Mouse (Mus musculus) heart, postnatal 14 days (tissue): ENCODE measurements around the gene Gpr183. TPM values are rescaled to one million over a fixed set of nuclear protein-coding genes. Genes with fewer than 3 reads are reported as not detected.

Source experiments
- DNase-seq, 2 experiments: peaks; one replicate each; pipeline ENCODE4 v3.0.0; 2021 to 2022
- intact Hi-C: fragments of 180-260 bp; cut with DNase I; formaldehyde crosslinking; loops from one replicate; pipeline ENCODE4 v1.15.1; 2025
- total RNA-seq, 2 experiments: library from RNA; stranded (reverse); gene quantifications; 2 replicates each; pipeline ENCODE4 v1.2.3; 2021

The Gpr183 gene
- total RNA-seq, 2 experiments from 2014 or later, result 0.54 to 0.67 TPM

DNA sequence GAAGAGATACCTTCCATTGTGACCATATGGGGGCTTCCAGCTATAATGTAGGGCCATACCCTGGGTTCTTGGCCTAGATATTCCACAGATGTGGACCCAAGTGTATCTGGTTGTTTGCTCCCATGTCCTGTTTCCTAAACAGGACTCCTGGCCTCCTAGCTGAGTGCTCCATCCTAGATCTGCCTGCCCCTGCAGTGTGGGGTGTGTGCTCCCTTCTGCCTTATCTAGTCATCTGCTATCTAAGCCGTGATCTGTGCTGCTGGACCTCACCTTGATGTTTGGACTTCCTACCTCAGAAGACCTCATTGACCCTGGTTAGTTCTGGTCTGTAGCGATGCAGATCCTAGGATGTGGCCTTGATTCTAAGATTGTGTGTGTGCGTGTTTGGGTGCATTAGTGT, 24.9 kb upstream of the Gpr183 start:
- intact Hi-C loops, result loop anchor here (5.0 kb wide), 1 partner anchor 67 kb away; no protein-coding TSS in a partner anchor
- DNase-seq, result no peak

DNA sequence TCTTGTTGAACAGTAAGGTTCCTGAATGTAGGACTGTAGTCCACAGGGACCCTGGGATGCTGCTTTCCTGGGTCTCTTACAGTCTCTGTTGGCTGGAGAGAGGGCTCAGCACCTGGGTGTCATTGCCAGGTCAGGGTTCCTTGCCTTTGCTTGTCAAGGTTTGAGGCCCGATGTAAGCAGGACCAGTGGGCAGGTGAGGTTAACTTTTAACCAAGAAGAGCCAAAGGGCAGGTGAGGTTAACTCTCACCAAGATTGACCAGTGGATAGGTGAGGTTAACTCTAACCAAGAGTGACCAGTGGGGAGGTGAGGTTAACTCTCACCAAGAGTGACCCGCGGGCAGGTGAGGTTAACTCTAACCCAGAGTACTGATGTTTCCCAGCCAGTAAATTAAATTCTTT, 24.3 kb upstream of the Gpr183 start:
- DNase-seq, result no peak
- intact Hi-C loops, result no loop called here

DNA sequence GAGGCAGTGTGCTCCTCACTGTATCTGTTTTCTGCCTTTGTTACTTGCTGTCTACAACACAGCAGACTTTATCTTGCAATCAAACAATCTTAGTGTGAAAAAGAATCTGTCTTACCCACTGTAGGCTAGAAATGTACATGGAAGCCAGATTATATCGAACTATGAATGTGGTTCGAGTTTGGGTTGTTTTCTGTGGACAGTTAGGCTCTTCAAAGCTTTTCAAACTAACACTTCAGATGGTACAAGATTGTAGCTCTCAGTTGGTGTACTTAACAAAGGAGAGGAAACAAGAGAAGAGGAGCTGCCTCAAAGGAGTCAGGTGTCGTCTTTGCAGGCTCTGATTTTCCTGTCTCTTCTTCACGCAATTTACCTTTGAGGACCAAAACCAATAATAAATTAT, 22.7 kb upstream of the Gpr183 start:
- DNase-seq, result no peak
- intact Hi-C loops, result no loop called here

DNA sequence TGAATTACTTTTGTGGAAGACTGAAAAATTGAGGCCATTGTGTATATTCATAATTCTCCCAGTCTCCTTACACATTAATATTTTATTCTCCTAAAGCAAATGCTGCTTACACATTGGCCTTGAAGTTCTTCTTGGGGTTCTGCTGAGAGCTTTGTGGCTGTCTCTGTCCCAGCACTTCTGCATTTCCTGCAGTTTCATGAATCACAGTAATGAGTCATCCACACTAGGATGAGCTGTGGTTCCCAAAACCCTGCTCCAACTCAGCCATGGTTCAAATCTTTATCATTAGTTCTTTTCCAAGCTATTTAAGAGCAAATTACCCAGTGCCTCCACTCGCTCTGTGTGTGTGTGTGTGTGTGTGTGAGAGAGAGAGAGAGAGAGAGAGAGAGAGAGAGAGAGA, 22.3 kb upstream of the Gpr183 start:
- intact Hi-C loops, result no loop called here

DNA sequence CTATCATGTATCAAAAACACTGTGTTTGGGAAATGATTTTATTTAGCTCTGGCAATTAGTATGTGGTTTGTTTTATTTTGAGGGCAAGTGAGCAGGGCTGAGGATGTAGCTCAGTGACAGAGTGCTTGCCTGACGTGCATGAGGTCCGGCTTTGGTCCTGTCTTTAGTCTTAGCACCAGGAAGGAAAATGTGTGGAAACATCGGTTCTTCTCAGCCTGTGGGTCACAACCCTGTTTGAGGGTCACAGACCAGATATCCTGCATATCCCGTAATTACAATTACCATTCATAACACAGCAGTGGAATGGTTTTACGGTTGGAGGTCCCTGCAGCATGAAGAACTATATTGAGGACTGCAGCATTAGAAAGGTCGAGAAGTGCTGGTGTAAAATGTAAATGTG, 21.0 kb upstream of the Gpr183 start:
- intact Hi-C loops, result no loop called here
- DNase-seq, result no peak

More for the DNA sequence above, 22.3 kb upstream of the Gpr183 start:
- no peak for DNase-seq

DNA sequence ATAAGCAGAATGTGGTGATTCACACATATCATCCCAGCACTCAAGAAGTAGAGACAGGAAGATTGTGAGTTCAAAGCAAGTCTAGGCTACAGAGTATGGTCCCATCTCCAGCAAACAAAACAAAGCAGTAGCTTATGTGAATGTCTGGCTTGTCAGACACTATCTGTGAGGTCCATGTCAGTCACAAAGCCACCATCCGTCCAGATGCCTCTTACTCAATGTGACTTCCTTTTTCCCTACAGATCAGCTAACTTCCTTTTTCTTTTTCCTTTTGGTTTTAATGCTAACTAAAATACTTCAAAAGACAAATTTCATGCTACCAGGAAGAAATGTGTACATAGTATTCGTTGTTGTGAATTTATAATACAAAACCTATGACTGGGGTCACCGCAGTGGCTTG, 20.5 kb upstream of the Gpr183 start:
- intact Hi-C loops, result no loop called here
- no peak for DNase-seq

DNA sequence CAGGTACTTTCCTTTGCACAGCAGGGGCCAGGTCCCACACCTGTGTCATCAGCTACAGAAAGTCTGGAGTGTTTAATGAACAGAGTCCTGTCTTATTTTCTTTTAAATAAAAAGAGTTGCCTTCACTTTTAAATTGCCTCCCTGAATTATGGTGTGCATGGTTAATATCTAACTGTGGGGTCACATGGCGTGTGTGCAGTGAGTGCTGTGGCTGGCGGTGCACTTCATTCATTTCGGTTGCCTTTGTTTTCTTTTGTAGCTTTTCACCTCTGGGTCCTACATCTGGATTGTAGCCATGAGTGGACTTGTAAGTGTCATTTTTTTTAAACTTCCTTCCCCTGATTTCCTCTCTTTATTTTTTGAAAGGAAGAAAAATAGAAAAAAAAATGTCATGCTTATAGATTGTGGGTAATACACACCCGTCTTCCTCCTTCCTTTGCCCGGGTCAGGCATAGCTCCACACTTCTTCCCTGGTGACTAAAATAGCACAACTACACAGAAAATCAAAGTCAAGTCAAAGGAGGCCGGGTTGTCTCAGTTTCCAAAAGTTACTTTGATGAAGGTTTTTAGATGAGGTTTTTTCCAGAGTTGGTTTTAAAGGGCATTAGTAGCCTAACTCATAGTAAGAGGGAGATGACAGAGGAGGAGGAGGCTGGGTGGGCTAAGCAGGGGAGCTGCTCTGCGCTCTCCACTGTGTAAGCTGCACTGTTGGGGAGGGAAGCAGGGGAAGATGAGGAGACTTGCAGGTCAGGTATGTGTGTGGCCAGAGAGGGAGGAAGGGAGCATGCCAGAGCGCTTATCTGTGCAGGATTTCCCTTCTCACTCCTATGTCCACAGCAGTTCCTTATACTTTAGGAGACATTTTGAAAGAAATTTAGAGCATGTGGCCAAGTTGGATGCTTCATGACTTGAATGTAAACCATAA, 18.3 kb upstream of the Gpr183 start:
- intact Hi-C loops, result no loop called here

DNA sequence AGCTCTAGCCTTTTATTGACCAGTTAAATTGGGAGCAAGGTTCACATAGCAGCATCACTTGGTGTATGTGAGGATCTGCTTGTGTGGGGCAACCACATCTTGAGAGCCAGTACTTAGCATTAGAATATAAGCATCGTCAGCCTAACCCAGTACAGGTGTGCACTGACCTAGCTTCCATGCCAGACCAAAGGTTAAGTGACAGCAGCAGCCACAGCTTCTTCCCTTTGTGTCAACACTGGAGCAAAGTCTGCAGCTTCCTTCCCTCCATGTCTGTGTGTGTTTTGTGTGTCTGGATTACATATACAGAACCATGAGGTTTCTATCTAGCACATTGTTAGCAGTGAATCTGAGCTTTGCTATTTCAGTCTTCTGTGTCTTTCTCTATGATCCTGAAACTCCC, 16.5 kb upstream of the Gpr183 start:
- DNase-seq, result no peak
- intact Hi-C loops, result no loop called here

More for the DNA sequence above, 18.3 kb upstream of the Gpr183 start:
- DNase-seq, result no peak

DNA sequence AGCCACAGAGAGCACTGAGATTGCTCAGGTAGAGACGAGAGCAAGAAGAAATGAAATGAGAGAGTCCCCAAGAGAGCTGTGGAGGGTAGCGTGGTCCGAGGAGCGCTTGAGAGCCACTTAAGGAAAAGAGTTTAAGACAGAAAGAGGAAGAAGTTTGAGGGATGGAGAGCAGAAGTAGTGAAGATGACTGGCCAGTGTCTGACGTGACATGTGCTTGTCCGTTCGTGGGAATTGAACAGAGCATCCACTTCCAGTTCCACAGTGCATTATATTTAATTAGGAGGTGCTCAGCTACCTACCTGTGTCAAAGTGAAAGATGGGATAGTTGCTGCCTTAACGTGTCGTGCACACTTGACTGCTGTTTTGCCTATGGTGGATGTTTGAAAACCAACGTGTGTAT, 8.1 kb upstream of the Gpr183 start:
- DNase-seq, result no peak
- intact Hi-C loops, result no loop called here

DNA sequence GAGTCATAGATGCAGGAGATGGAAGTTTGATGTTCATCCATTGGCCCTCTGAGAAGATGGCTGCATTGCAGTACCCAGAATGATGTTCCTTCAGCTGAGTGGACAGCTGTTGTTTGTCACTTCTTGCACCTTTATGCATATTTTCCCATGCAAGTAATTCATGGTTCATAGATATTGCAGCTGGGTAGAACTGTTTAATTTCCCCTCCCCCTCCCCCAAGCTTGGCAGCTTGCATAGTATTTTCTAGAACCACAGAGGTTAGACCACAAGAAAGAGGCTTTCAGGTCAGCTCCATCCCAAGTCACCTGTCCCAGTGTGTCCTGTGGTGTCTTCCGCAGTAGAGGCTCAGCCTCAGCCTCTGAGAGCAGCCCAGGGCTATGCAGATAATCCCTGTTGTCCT, 5.4 kb upstream of the Gpr183 start:
- no peak for DNase-seq
- intact Hi-C loops, result no loop called here

DNA sequence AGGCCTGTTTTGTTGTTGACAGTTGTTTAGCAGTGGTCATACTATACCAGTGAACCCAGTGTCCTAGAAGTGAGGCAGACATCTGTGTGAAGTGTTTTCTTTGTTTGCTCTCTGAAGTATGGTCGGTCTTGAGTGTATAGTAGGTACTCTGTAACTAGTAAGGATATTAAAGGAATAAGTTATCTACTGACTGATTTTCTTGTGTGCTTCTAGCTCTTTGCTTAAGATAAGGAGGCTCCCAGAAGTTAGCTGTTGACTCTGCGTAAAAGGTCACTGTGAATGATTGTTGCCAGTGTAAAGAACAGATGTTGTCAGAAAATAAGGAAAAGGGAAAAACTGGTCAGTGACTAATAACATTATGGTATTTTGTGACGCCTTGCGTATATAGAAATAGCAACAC, 2.1 kb upstream of the Gpr183 start:
- intact Hi-C loops, result loop anchor here (5.0 kb wide), 1 partner anchor 35 kb away; no protein-coding TSS in a partner anchor
- no peak for DNase-seq

DNA sequence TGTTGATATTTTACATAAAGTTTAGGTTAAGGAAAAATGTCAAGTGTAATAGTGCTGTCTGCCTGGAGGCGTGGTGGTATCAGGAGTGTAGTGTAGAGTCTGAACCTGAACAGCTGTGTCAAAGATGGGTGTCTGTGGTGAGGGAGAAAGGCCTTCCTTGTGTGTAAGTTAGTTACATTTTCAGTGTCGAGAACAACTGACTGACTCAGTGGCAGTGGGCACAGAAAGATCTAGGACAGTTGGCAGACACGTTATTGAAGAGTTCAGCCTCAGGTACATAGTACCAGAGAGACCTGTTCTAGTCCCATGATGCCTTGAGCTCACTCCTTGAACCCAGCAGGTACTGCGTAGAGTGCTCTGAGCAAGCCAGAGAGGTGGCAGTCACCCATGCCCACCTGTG, 466 bp upstream of the Gpr183 start:
- intact Hi-C loops, result loop anchor here (5.0 kb wide), 1 partner anchor 33 kb away; no protein-coding TSS in a partner anchor

DNA sequence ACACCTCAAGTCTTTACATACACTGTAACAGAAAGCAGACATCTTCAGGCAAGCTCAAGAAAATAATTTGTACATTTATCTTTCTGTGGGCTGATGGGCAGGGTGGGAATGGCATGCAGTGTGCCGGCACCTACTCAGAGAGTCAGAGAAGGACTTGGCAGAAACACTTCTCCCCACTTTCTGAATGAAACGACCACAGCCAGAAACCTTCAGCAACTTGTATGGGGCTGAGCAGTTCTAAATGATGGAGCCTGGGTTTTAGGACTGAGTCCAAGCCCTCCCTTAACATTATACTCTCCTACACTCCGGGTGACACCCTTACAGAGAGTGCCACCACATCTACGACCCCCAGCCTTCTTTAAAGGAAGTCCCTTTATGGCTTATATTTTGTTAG, 1.1 kb downstream of the Gpr183 start:
- DNase-seq, result no peak
- intact Hi-C loops, result no loop called here

More for the DNA sequence above, 466 bp upstream of the Gpr183 start:
- DNase-seq, result no peak

DNA sequence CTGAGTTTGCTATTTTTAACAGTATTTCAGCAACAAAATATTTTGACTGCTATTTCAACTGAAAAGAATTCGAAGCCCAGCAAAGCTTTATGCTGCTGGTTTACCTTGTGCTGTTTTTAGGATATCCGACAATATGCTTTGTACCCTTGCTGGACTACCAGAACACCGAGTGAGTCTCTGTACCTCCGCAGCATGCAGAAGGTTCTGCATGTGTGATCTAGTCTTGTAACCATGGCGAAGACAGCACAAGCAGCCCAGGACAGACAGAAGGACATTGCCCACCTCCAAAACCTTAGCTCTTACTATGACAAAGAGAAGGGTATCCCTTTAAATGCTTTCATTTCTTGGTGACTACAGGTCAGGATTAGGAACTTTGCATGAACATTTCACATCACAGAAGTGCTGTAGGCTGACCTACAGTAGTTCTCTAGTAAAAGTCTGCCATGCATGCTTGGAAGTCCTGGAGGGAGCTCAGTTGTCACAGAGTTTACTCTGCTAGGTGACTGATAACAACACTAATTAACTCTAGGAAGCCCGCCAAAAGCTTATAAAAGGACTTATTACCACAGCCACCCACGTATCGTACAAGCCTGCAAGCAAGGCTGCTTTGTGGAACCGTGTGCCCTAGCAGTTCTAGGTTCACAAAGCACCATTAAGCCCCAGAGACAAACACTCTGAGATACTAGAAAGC, 1.6 kb downstream of the Gpr183 start:
- intact Hi-C loops, result no loop called here
- no peak for DNase-seq

DNA sequence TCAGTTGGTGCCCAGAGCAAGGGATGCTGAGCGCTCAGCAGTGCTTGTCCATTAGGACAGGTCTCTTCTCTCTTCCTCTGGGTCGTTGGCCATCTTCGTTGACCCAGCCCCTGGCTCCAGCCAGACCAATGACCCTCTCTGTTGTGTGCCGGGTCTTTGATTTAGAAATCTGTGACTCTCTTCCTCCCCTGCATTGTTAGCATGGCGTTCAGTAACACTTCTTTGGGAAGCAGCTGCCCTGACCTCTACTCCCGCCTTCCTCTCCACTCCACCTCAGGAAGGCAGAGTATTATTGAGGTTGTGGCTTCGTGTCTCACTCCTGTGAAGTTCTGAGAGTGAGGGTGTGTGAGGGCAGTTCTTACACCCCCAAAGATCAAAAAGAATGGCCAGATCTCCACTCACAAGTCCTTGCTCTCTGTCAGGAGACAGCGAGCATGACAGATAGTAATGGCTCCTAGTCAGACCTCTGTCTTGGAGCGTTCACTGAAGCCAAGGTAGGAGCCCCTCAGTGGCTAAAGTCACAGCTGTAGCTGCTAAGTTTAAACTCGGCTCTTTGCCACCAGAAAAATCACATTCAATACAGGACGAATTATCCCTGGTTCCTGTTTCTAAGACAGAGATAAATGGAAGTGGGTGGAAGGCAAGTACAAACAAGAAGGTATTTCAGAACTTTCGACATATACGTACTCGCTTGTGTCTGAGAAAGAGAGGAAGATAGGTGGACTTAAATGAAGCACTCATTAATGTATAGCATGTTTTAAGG, 2.7 kb downstream of the Gpr183 start:
- no peak for DNase-seq
- intact Hi-C loops, result no loop called here

DNA sequence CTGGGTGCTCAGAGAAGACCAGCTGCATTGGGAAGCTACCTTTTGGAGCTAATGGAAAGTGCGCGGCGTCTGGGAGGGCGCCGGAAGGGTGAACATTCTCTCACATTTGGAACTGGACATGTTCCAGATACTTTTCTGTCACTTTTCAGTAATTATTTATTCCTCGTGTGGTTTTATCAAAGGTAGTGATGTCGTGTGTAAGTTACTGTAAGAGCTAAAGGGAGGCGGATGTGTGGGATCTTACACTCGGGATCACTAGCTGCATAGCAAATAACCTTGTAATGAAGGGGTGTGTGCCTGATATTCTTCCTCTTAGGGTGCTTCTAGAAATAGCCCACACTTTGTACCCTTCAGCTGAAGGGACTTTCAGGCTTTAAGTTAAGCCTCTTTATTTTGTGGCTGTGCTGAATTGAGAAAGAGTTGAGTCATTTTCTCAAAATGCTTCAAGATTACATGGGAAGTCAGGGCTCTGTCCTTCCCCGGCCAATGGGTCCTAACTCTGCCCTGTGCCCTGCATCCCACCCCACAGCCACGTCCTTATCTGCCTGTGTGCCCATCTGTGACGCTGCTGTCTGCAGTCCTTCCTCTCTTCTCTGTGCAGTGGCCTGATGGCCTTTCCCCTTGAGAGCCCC, 3.4 kb downstream of the Gpr183 start:
- intact Hi-C loops, result no loop called here
- no peak for DNase-seq

DNA sequence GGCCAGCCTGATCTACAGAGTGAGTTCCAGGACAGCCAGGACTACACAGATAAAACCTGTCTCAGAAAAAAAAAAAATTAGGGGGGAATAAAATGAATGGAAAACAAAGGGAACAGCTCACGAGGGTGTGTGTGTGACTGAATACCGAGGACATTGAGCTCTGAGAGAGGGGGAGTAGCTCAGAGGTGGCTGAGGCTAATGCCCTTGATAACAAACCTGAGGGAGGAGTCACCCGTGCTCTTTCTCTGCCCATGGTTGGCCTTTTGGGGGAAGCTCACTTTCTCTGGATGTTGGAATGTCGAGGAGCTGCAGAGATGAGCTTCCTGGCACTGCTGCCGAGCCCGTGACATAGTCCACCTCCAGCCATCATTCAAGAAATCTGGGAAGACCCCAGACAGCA, 4.0 kb downstream of the Gpr183 start:
- intact Hi-C loops, result no loop called here
- DNase-seq, result no peak

DNA sequence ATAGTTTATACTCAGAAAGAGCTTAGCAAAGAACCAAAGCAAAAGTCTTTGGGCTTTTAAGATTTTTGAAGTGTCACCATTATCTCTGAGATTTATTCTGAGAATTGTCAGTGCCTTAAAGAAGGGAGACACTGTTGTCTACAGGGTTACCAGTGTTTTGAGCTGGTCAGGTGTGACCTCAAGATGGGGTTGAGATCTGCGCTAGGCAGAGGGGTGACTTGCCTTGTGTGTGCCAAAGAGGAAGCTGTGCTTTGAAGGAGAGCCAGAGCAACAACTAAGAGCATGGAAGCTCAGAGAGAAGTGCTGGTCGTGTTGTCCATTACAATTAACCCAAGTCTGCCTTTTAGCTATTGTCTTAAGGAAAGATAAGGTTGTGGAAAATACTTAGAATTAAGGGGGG, 4.5 kb downstream of the Gpr183 start:
- no peak for DNase-seq
- intact Hi-C loops, result no loop called here

DNA sequence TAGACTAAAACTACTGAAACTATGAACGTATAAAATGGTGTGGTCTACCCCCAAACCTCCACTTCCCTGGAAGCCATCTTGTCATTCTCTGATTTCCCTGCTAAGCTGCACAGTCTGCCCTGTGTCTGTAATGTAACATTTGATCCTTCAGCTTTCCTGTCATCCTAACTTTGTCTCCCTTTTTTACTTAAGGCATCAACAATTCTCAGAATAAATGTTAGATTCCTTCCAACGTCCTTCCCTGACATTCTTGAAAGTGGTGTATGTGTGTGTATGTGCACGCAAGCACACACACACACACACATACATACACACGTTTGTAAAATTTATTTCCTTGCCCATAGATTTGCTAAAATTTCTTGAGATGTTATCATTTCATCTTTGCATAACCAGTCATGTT, 5.0 kb downstream of the Gpr183 start:
- DNase-seq, result no peak
- intact Hi-C loops, result no loop called here

DNA sequence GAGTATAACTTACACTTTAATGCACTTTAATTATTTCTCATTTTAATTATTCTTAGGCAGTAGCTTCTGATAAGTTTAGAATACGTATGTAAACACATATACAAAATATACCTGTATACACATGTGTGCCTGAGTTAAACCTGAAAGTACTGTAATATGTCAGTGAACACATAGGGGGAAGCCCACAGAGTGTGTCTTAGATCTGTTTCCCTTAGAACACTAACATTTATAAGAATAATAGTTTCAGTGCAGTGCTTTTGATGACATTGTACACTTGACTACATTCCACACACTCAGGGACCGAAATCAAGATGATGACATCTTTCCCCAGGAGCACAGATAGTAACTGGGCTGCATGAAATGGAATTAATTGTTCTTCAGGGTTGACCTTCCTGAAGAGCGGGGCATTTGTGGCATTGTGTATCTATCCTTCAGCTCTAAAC, 5.4 kb downstream of the Gpr183 start:
- DNase-seq, result no peak
- intact Hi-C loops, result no loop called here
